Mouse (Mus musculus) G1E (cell line): ENCODE results near the gene Slc35f1. TPM values are rescaled to one million over a fixed set of nuclear protein-coding genes. Genes with fewer than 3 reads are reported as not detected.

ENCODE experiments used
- ATAC-seq: 2 replicates; pipeline ENCODE4 v1.8.0; 2016; ENCODE audit warnings: mild to moderate bottlenecking; ENCODE audit not compliant: insufficient number of reproducible peaks, poor library complexity, low FRiP score, severe bottlenecking; ENCODE audit errors: extremely low read depth
- DNase-seq: peaks from one replicate; pipeline ENCODE4 v3.0.0; 2012; ENCODE audit warnings: low spot score
- H3K27me3 ChIP-seq: 2 replicates; pipeline ENCODE4 v1.6.1; 2012; ENCODE audit warnings: mild to moderate bottlenecking, low read length, inconsistent platforms; ENCODE audit not compliant: insufficient read depth
- H3K36me3 ChIP-seq: replicated peaks from 2 replicates; pipeline ENCODE3; 2012; ENCODE audit warnings: mild to moderate bottlenecking, inconsistent platforms
- H3K4me1 ChIP-seq: 2 replicates; pipeline ENCODE4 v1.6.1; 2012; ENCODE audit warnings: low read depth, low read length, inconsistent platforms, mixed read lengths; ENCODE audit not compliant: insufficient read depth
- H3K4me3 ChIP-seq: 2 replicates; pipeline ENCODE4 v1.5.1; 2012; ENCODE audit warnings: low read depth, mild to moderate bottlenecking, inconsistent platforms, low read length, moderate library complexity, mixed read lengths
- H3K9me3 ChIP-seq: replicated peaks from 2 replicates; pipeline ENCODE4 v1.6.1; 2012; ENCODE audit warnings: inconsistent platforms
- CTCF ChIP-seq: IDR thresholded peaks from 2 replicates; pipeline ENCODE4 v1.5.1; 2012; ENCODE audit warnings: low read depth, low read length, inconsistent platforms, mixed read lengths
- GATA1 ChIP-seq: IDR thresholded peaks from 2 replicates; pipeline ENCODE4 v1.6.1; 2012; ENCODE audit warnings: borderline replicate concordance, low read length, inconsistent platforms, mixed read lengths
- GATA2 ChIP-seq: IDR thresholded peaks from 2 replicates; pipeline ENCODE4 v1.6.1; 2012; ENCODE audit warnings: low read depth, low read length, inconsistent platforms, borderline replicate concordance
- POLR2AphosphoS5 ChIP-seq: IDR thresholded peaks from 2 replicates; pipeline ENCODE4 v1.6.1; 2012; ENCODE audit warnings: low read depth, low read length, inconsistent platforms; ENCODE audit not compliant: insufficient replicate concordance
- TAL1 ChIP-seq: conservative IDR thresholded peaks from 2 replicates; pipeline ENCODE4 v1.6.1; 2012; ENCODE audit warnings: low read depth, low read length, inconsistent platforms, mixed read lengths
- polyA plus RNA-seq: library from polyadenylated mRNA; stranded (reverse); fragments of >175 nt; gene quantifications from 2 replicates; pipeline ENCODE4 v1.2.3, GENCODE M21; 2012
- total RNA-seq, 2 experiments: library from RNA; stranded (forward) in 1 of 2; stranded (reverse) in 1 of 2; fragments of 200-1000 nt in 1 of 2; fragments of >200 nt in 1 of 2; fragmentation: Nextera tagmentation in 1 of 2; gene quantifications; 2 replicates each; pipeline ENCODE4 v1.2.3; 2014 to 2017

The Slc35f1 gene
- total RNA-seq (2014; fragmentation: Nextera tagmentation) (not detected in 2 replicates), total RNA-seq (2017) (under 0.01 TPM in 1 of 2 replicates, not detected in the other), polyA plus RNA-seq (not detected in 2 replicates)

DNA sequence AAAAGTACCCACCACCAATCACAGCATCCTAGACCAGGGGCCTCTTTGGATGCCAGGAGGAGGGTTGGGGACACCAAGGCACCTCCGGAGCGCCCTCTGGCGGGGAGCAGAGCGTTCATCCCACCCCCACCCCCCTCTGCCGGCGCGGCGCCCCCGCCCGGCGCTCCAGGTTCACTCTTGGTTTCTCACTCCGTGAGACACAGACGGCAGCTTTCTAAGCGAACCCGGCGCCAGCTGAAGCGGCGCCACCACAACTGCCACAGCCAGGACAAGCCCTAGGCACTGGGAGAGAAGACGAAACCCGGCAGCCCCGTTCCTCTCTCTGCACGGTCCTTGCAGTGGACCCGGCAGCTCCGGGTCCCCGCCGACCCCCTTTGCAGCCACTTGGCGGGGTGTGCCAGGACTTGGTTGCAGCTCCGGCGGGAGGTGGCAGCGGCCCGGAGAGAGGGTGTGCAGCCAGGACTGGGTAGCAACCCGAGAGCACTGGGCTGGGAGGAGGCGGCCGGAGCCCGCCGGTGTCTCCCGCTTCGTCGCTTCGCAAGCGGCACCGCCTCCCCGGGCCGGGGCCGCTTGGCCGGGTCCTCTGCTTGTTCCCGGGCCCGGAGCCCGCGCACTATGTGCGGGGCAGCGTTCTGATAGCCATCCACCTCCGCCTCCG lies at the start of gene Slc35f1:
Gene Slc35f1, plus strand, starts transcription at position 200 of the 658 bp plus-strand sequence.
- no peak within 1 kb of the TSS for H3K4me3 ChIP-seq
- TF ChIP-seq POLR2AphosphoS5 (no peak), GATA1 (no peak), TAL1 (no peak), GATA2 (no peak), CTCF (no peak)
- DNase-seq (no peak), ATAC-seq (no peak)
- no peaks in the 10 kb centered on the region for H3K27me3 ChIP-seq
- no peaks in the 10 kb centered on the region for H3K36me3 ChIP-seq
- peaks cover 12% of the 10 kb centered on the region for H3K9me3 ChIP-seq
- H3K4me1 ChIP-seq: no peaks in the 10 kb centered on the region

DNA sequence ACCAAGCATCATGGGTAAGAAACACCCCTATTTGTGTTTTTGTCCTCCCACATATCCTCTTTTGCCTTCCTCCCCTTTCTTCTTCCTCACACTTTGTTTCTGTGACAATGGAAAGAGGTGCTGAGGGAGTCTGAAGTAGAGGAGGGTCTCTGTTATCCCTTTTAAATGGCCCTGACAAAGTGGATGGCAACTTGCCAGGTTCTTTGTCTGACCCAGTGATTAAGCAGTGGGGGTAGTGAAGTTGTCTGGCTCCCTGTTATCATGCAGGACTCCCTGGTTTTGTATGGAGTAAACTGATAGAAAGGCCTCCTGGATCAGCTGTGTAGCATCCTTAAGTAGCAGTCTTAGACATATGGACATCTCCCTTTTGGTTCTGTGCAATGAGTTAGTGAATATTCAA lies 19.1 kb upstream of the Slc35f1 start:
- ATAC-seq (no peak), DNase-seq (no peak)
- no peak overlapping the region for H3K4me3 ChIP-seq
- TF ChIP-seq GATA2 (no peak), GATA1 (no peak), TAL1 (no peak), CTCF (no peak), POLR2AphosphoS5 (no peak)
- H3K36me3 ChIP-seq: no peaks in the 10 kb centered on the region
- H3K4me1 ChIP-seq: no peaks in the 10 kb centered on the region
- no peaks in the 10 kb centered on the region for H3K9me3 ChIP-seq
- no peaks in the 10 kb centered on the region for H3K27me3 ChIP-seq

DNA sequence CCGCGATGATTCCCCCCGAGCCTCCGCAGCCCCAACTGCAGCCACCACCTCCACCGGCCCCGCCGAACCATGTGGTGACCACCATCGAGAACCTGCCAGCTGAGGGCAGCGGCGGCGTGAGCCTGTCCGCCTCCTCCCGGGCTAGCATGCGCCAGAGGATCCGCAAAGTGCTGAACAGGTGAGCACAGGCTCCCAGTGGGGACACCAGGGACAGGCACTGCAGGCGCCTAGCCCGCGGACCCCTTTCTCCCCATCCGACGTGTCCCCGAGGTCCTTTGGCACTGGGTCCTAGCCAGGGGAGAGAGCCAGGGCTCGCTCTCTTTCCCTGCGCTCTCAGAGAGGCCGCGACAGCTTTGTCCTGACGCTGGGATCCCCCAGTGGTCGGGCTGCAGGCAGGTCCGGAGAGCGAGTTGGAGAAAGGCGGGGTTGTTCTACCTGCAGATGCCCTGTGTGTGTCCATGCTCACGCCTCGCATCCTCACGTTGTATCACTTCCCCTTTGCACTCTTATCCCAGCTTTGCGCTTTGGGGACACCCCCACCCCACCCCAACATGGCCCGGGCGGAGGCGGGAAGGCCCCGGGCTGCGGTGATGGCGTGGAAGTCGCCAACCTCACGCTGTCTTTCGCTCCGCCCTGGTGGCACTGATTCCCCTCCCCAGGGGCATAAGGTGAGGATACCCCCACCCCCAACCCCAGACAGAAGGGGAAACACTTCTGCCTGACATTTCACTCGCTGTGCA lies 829 bp downstream of the Slc35f1 start:
- DNase-seq (no peak), ATAC-seq (no peak)
- no peaks in the 10 kb centered on the region for H3K27me3 ChIP-seq
- no peaks in the 10 kb centered on the region for H3K4me1 ChIP-seq
- H3K9me3 ChIP-seq: peaks cover 12% of the 10 kb centered on the region
- H3K36me3 ChIP-seq: no peaks in the 10 kb centered on the region
- no peak for TF ChIP-seq POLR2AphosphoS5
- no peak for TF ChIP-seq GATA1
- TF ChIP-seq CTCF: no peak
- TF ChIP-seq GATA2: no peak
- TF ChIP-seq TAL1: no peak
- no peak overlapping the region for H3K4me3 ChIP-seq

DNA sequence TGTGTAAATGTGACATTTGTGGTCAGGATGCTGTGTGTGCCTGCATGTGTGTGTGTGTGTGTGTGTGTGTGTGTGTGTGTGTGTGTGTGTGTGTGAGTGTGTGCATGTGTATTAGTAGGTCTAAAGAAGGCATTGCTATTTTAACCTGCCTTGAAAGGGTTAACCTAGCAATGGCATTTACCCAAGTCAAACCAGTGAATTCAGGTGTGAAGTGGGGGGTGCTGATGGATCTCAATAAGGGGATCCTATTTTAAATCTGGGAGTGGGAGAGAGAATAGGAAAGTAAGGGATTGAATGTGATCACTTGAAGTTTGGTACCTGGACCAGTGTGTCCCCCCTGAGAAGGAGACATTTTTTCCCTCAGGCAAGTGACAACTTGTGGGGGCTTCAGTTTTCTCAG lies 13.4 kb downstream of the Slc35f1 start:
- Histone ChIP-seq H3K4me3 (no peak overlapping the region), H3K4me1 (no peaks in the 10 kb centered on the region), H3K27me3 (no peaks in the 10 kb centered on the region), H3K9me3 (peaks cover 8% of the 10 kb centered on the region; the same call in 1 of the 2 replicates), H3K36me3 (no peaks in the 10 kb centered on the region)
- DNase-seq: no peak
- TF ChIP-seq TAL1 (no peak), POLR2AphosphoS5 (no peak), CTCF (no peak), GATA2 (no peak), GATA1 (no peak)
- ATAC-seq: no peak

DNA sequence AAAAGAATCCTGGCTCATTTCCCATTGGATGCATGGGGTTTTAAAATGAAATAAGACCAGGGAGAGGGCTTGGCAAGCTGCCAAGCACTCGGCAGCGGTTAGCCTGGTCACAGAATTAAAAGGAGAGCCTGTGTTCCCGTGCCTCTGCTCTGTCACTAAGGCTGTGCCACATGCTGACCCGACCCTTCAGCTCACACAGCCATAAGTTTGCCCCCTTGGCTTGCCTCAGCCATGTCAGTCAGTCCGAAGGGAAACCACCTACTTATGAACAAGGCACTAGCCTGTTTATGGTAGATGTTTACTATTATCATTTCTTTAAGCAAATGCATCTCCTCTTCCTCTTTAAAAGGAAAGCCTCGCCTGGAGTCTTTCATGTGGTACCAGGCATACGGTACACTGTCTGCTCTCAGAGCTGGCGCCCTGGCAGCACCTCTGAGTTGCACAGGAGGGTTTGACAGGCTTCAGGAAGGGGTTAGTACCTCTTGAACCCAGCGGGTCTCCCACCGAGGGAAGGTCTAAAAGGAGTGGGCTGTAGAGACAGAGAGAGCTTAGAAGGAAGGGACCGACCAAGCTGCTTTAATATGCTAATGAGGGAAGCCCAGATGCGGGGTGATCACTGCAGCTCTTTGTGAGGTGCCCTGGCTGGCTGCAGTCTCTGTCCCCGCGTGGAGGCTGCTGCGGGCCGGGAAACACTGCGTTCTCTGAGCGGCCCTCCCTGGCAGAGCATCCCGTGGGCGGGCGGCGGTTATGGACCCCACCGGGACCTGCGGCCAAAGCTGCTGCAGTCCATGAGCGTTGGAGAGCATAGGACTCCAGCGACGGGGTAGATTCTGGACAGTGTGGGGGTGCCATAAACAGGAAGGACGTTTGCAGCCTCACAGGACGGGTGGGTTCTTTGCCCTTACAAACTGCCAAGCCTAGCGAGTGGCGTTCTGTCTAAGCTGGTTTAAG lies 14.0 kb downstream of the Slc35f1 start:
- no peak for TF ChIP-seq TAL1
- TF ChIP-seq GATA1: no peak
- no peak for TF ChIP-seq POLR2AphosphoS5
- no peak for TF ChIP-seq CTCF
- TF ChIP-seq GATA2: no peak
- Histone ChIP-seq H3K4me1 (no peaks in the 10 kb centered on the region), H3K4me3 (no peak overlapping the region), H3K36me3 (no peaks in the 10 kb centered on the region), H3K9me3 (peaks cover 8% of the 10 kb centered on the region; the same call in 1 of the 2 replicates), H3K27me3 (no peaks in the 10 kb centered on the region)
- no peak for ATAC-seq
- no peak for DNase-seq

DNA sequence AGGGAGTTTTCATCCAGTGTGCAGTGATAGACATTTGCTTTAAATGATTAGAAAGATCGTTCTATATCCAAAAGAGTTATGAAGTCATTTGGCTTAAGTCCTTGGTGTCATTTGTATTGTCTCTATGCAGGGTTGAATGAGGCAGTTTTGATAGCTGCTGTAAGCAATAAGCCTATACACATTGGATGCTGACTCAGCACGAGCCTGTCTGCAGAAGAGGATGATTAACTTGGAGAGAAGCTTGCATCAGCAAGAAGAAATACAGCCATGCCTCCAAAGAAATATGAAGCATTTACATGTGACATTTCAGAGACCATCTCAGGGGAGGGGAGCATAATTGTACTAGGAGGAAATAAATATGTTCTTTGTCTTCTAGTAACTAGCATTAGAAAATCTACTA lies 19.1 kb downstream of the Slc35f1 start:
- Histone ChIP-seq H3K4me3 (no peak overlapping the region), H3K4me1 (no peaks in the 10 kb centered on the region), H3K9me3 (peaks cover 4% of the 10 kb centered on the region; the same call in 1 of the 2 replicates), H3K36me3 (no peaks in the 10 kb centered on the region), H3K27me3 (no peaks in the 10 kb centered on the region)
- ATAC-seq: no peak
- TF ChIP-seq GATA1 (no peak), CTCF (no peak), POLR2AphosphoS5 (no peak), GATA2 (no peak), TAL1 (no peak)
- DNase-seq: no peak
